Comparison of ENCODE assay signal across 10 mouse cellular contexts in genomic region chr9:109122553-109123085, GRCm38 (mm10). TPM values are rescaled to one million over a fixed set of nuclear protein-coding genes. Genes with fewer than 3 reads are reported as not detected.
DNase-seq lines count a peak whose midpoint lies in the region; ATAC-seq and TF ChIP-seq lines count a peak whose summit lies in the region.
"Had no signal": no experiment of that assay in that cellular context is flagged by ENCODE, and none has a peak within 500 bp of the region (broad histone marks: within the 10 kb centered on the region; RNA-seq: fewer than 3 reads in every experiment).

No protein-coding gene starts in this region.

- peak; percentile 63 for DNase-seq in intestine, embryonic 14.5 days (ENCODE audit: low spot score)
- DNase-seq in B cell, adult 2 months = peak; percentile 61 to 66
- peak; percentile 70 for DNase-seq in MEL (ENCODE audit: low read depth, low spot score)
- peak; percentile 46 for DNase-seq in embryonic facial prominence, embryonic 14.5 days (ENCODE audit: low spot score)
- DNase-seq in right cerebral cortex, postnatal 25 days = no peak
- DNase-seq in left cerebral cortex, postnatal 10 days (ENCODE audit: extremely low spot score in 1 of 2, low spot score in 2 of 2) = no peak

- ATAC-seq in intestine, embryonic 14.5 days (replicated peaks; ENCODE audit: low FRiP score, low TSS enrichment, low read depth) = no peak
- ATAC-seq in intestine, embryonic 15.5 days = no peak
- ATAC-seq in embryonic facial prominence, embryonic 14.5 days (ENCODE audit: low read depth) = no peak
- peak; percentile 79 for ATAC-seq in megakaryocyte progenitor cell, adult 5-6 weeks (replicated peaks; ENCODE audit: poor library complexity)

- no peaks in the 10 kb centered on the region for H3K79me2 ChIP-seq in MEL (ENCODE audit: control insufficient read depth, insufficient read depth, low read length, poor library complexity)

- no peaks in the 10 kb centered on the region for H3K27me3 ChIP-seq in intestine, embryonic 14.5 days (replicated peaks; ENCODE audit: control insufficient read depth, insufficient read depth, low read length)
- H3K27me3 ChIP-seq in intestine, embryonic 15.5 days (replicated peaks) = no peaks in the 10 kb centered on the region
- no peaks in the 10 kb centered on the region; a peak in 1 of 4 replicates for H3K27me3 ChIP-seq in MEL (ENCODE audit: control insufficient read depth in 1 of 2, insufficient read depth in 2 of 2, low read length in 2 of 2)
- no peaks in the 10 kb centered on the region for H3K27me3 ChIP-seq in embryonic facial prominence, embryonic 14.5 days (replicated peaks; ENCODE audit: control insufficient read depth, insufficient read depth, low read length)
- H3K27me3 ChIP-seq: neural tube, embryonic 13.5 days had no signal

- peaks cover 22% of the 10 kb centered on the region for H3K36me3 ChIP-seq in intestine, embryonic 14.5 days (ENCODE audit: control insufficient read depth, insufficient read depth, low read length)
- 0 out of 2 replicates have a peak, but pooled peaks cover 9% of the 10 kb centered on the region for H3K36me3 ChIP-seq in intestine, embryonic 15.5 days
- H3K36me3 ChIP-seq in MEL (ENCODE audit: control insufficient read depth in 1 of 2, insufficient read depth in 2 of 2, low read length in 2 of 2) = peaks cover 0 to 4% of the 10 kb centered on the region in 2 experiments; a peak in 2 of 4 replicates
- H3K36me3 ChIP-seq in embryonic facial prominence, embryonic 14.5 days (ENCODE audit: control insufficient read depth, insufficient read depth, low read length) = peaks cover 14% of the 10 kb centered on the region

- H3K27ac ChIP-seq in intestine, embryonic 14.5 days (ENCODE audit: low read depth) = no peak overlapping the region
- H3K27ac ChIP-seq in intestine, embryonic 15.5 days = no peak overlapping the region
- no peak overlapping the region for H3K27ac ChIP-seq in MEL (ENCODE audit: control insufficient read depth, low read depth, low read length)
- H3K27ac ChIP-seq in embryonic facial prominence, embryonic 14.5 days (replicated peaks; ENCODE audit: low read depth, low read length) = no peak overlapping the region
- H3K27ac ChIP-seq: neural tube, embryonic 13.5 days had no signal

- no peaks in the 10 kb centered on the region for H3K4me1 ChIP-seq in intestine, embryonic 14.5 days (replicated peaks; ENCODE audit: control insufficient read depth, insufficient read depth, low read length)
- no peaks in the 10 kb centered on the region for H3K4me1 ChIP-seq in intestine, embryonic 15.5 days (replicated peaks)
- peaks cover 2 to 14% of the 10 kb centered on the region in 2 experiments; a peak in 3 of 4 replicates for H3K4me1 ChIP-seq in MEL (ENCODE audit: control insufficient read depth in 1 of 2, insufficient read depth in 2 of 2, low read length in 2 of 2)
- no peaks in the 10 kb centered on the region for H3K4me1 ChIP-seq in embryonic facial prominence, embryonic 14.5 days (ENCODE audit: control insufficient read depth, insufficient read depth, low read length)

- TF ChIP-seq EP300 in MEL (IDR thresholded peaks at IDR 0.05; ENCODE audit: low read depth in 1 of 2, low read length in 2 of 2) = no peak

- peak; percentile 11 to 68 (median 43); a peak in 4 of 6 replicates for TF ChIP-seq CTCF in MEL (IDR thresholded peaks at IDR 0.05 in 2 of 3, conservative IDR thresholded peaks at IDR 0.05 in 1 of 3; ENCODE audit: control insufficient read depth in 1 of 3, insufficient read depth in 1 of 3, low read depth in 2 of 3, low read length in 3 of 3, poor library complexity in 1 of 3, severe bottlenecking in 1 of 3)

- no peaks in the 10 kb centered on the region for H3K9me3 ChIP-seq in intestine, embryonic 14.5 days (ENCODE audit: control insufficient read depth, low read length)
- H3K9me3 ChIP-seq in intestine, embryonic 15.5 days = no peaks in the 10 kb centered on the region
- H3K9me3 ChIP-seq in MEL (replicated peaks; ENCODE audit: insufficient read depth, low read length) = no peaks in the 10 kb centered on the region
- no peaks in the 10 kb centered on the region for H3K9me3 ChIP-seq in embryonic facial prominence, embryonic 14.5 days (ENCODE audit: control insufficient read depth, low read length)
- H3K9me3 ChIP-seq: neural tube, embryonic 13.5 days had no signal

- 47% methylated on average over 2 of the region's 2 CpGs for WGBS in intestine, embryonic 14.5 days
- WGBS in intestine, embryonic 15.5 days = 48% methylated on average over 2 of the region's 2 CpGs
- 44% methylated on average over 2 of the region's 2 CpGs for WGBS in embryonic facial prominence, embryonic 14.5 days

- no peak for TF ChIP-seq POLR2A in MEL (IDR thresholded peaks at IDR 0.05; ENCODE audit: control insufficient read depth in 1 of 2, insufficient read depth in 1 of 2, low read depth in 1 of 2, low read length in 2 of 2, poor library complexity in 1 of 2)

- H3K9ac ChIP-seq in intestine, embryonic 14.5 days (ENCODE audit: low read length) = no peak overlapping the region
- H3K9ac ChIP-seq in intestine, embryonic 15.5 days = no peak overlapping the region
- no peak overlapping the region for H3K9ac ChIP-seq in MEL (ENCODE audit: control insufficient read depth, low read depth, low read length, poor library complexity, severe bottlenecking)
- H3K9ac ChIP-seq in embryonic facial prominence, embryonic 14.5 days (ENCODE audit: low read depth, low read length) = no peak overlapping the region

- no peak overlapping the region for H3K4me3 ChIP-seq in intestine, embryonic 14.5 days (ENCODE audit: low read depth, low read length)
- H3K4me3 ChIP-seq in intestine, embryonic 15.5 days (replicated peaks) = no peak overlapping the region
- no peak overlapping the region for H3K4me3 ChIP-seq in MEL (ENCODE audit: control insufficient read depth in 1 of 2, insufficient read depth in 1 of 2, low read depth in 2 of 2, low read length in 2 of 2)
- H3K4me3 ChIP-seq in embryonic facial prominence, embryonic 14.5 days (ENCODE audit: low read depth, low read length) = no peak overlapping the region
- H3K4me3 ChIP-seq: neural tube, embryonic 13.5 days had no signal

- no peak overlapping the region for H3K4me2 ChIP-seq in intestine, embryonic 14.5 days (ENCODE audit: low read length)
- no peak overlapping the region for H3K4me2 ChIP-seq in intestine, embryonic 15.5 days (replicated peaks)
- H3K4me2 ChIP-seq in embryonic facial prominence, embryonic 14.5 days (ENCODE audit: low read depth, low read length) = no peak overlapping the region
- H3K4me2 ChIP-seq: neural tube, embryonic 13.5 days had no signal

- intact Hi-C loops in left cerebral cortex, postnatal 10 days (cut with DNase I) = loop anchor here (5.0 to 10.0 kb wide), 2 partner anchors 120 to 742 kb away; no protein-coding TSS in a partner anchor

- peak; percentile 67 for TF ChIP-seq RAD21 in MEL (IDR thresholded peaks at IDR 0.05; ENCODE audit: low read depth, low read length)

RNA-seq across cellular contexts. Expression of gene Plxnb1, which starts 27.4 kb away (rescaled TPM):
- 10.8 and 11.7 TPM in 2 replicates for polyA plus RNA-seq in intestine, embryonic 14.5 days (2014; fragmentation: Nextera tagmentation; extraction: Ambion mirVana)
- 7.1 TPM in 2 replicates for polyA plus RNA-seq in intestine, embryonic 15.5 days (2015; fragmentation: Nextera tagmentation; extraction: Ambion mirVana)
- total RNA-seq in MEL (2012; rRNA removed) = not detected in 2 replicates
- under 1 TPM in 1 of 2 experiments, not detected in 1; 0.07 TPM for polyA plus RNA-seq in MEL (2012; ENCODE audit: insufficient read depth in 1 of 2, insufficient read length in 2 of 2, low read depth in 1 of 2, low replicate concordance in 2 of 2, missing spikeins in 1 of 2)
- 9.1 and 9.7 TPM in 2 replicates for polyA plus RNA-seq in embryonic facial prominence, embryonic 14.5 days (2014; fragmentation: Nextera tagmentation; extraction: Ambion mirVana)
- total RNA-seq in megakaryocyte progenitor cell, adult 5-6 weeks (2015) = not detected in 2 replicates
- not detected in 2 replicates for total RNA-seq in megakaryocyte progenitor cell, adult 5-6 weeks (2017)
- total RNA-seq in left cerebral cortex, postnatal 10 days (2021) = 10 to 100 TPM; 56.9 to 65.2 TPM

RNA-seq across cellular contexts. Expression of gene Fbxw21, which starts 39.2 kb away (rescaled TPM):
- polyA plus RNA-seq in intestine, embryonic 14.5 days (2014; fragmentation: Nextera tagmentation; extraction: Ambion mirVana) = not detected in 2 replicates
- not detected in 2 replicates for polyA plus RNA-seq in intestine, embryonic 15.5 days (2015; fragmentation: Nextera tagmentation; extraction: Ambion mirVana)
- total RNA-seq in MEL (2012; rRNA removed) = not detected in 2 replicates
- not detected for polyA plus RNA-seq in MEL (2012; ENCODE audit: insufficient read depth in 1 of 2, insufficient read length in 2 of 2, low read depth in 1 of 2, low replicate concordance in 2 of 2, missing spikeins in 1 of 2)
- not detected in 2 replicates for polyA plus RNA-seq in embryonic facial prominence, embryonic 14.5 days (2014; fragmentation: Nextera tagmentation; extraction: Ambion mirVana)
- total RNA-seq in megakaryocyte progenitor cell, adult 5-6 weeks (2015) = not detected in 2 replicates
- total RNA-seq in megakaryocyte progenitor cell, adult 5-6 weeks (2017) = not detected in 2 replicates
- total RNA-seq in left cerebral cortex, postnatal 10 days (2021) = not detected
- total RNA-seq: layer of hippocampus, postnatal 14 days had no signal
- polyA plus RNA-seq: neural tube, embryonic 13.5 days had no signal

RNA-seq across cellular contexts. Expression of gene Tma7, which starts 40.2 kb away (rescaled TPM):
- 682 and 702 TPM in 2 replicates for polyA plus RNA-seq in intestine, embryonic 14.5 days (2014; fragmentation: Nextera tagmentation; extraction: Ambion mirVana)
- polyA plus RNA-seq in intestine, embryonic 15.5 days (2015; fragmentation: Nextera tagmentation; extraction: Ambion mirVana) = 619 and 707 TPM in 2 replicates
- total RNA-seq in MEL (2012; rRNA removed) = 346 and 400 TPM in 2 replicates
- 100 to 1,000 TPM in 1 of 2 experiments, not detected in 1; 366 TPM for polyA plus RNA-seq in MEL (2012; ENCODE audit: insufficient read depth in 1 of 2, insufficient read length in 2 of 2, low read depth in 1 of 2, low replicate concordance in 2 of 2, missing spikeins in 1 of 2)
- 612 and 655 TPM in 2 replicates for polyA plus RNA-seq in embryonic facial prominence, embryonic 14.5 days (2014; fragmentation: Nextera tagmentation; extraction: Ambion mirVana)
- total RNA-seq in megakaryocyte progenitor cell, adult 5-6 weeks (2015) = 411 and 433 TPM in 2 replicates
- 121 and 130 TPM in 2 replicates for total RNA-seq in megakaryocyte progenitor cell, adult 5-6 weeks (2017)
- total RNA-seq in left cerebral cortex, postnatal 10 days (2021) = 100 to 1,000 TPM; 384 to 385 TPM

RNA-seq across cellular contexts. Expression of gene Ccdc51, which starts 40.3 kb away (rescaled TPM):
- polyA plus RNA-seq in intestine, embryonic 14.5 days (2014; fragmentation: Nextera tagmentation; extraction: Ambion mirVana) = 12.9 and 14.5 TPM in 2 replicates
- polyA plus RNA-seq in intestine, embryonic 15.5 days (2015; fragmentation: Nextera tagmentation; extraction: Ambion mirVana) = 16.1 and 17.2 TPM in 2 replicates
- 26.8 and 28.4 TPM in 2 replicates for total RNA-seq in MEL (2012; rRNA removed)
- 10 to 100 TPM in 1 of 2 experiments, not detected in 1; 15.1 TPM for polyA plus RNA-seq in MEL (2012; ENCODE audit: insufficient read depth in 1 of 2, insufficient read length in 2 of 2, low read depth in 1 of 2, low replicate concordance in 2 of 2, missing spikeins in 1 of 2)
- polyA plus RNA-seq in embryonic facial prominence, embryonic 14.5 days (2014; fragmentation: Nextera tagmentation; extraction: Ambion mirVana) = 11.4 and 11.6 TPM in 2 replicates
- total RNA-seq in megakaryocyte progenitor cell, adult 5-6 weeks (2015) = 5.8 and 8.6 TPM in 2 replicates
- 14.6 and 15.2 TPM in 2 replicates for total RNA-seq in megakaryocyte progenitor cell, adult 5-6 weeks (2017)
- 1 to 10 TPM; 6.4 TPM for total RNA-seq in left cerebral cortex, postnatal 10 days (2021)

RNA-seq across cellular contexts. Expression of gene Atrip, which starts 48.7 kb away (rescaled TPM):
- 27.7 and 28.2 TPM in 2 replicates for polyA plus RNA-seq in intestine, embryonic 14.5 days (2014; fragmentation: Nextera tagmentation; extraction: Ambion mirVana)
- 21.3 and 22.4 TPM in 2 replicates for polyA plus RNA-seq in intestine, embryonic 15.5 days (2015; fragmentation: Nextera tagmentation; extraction: Ambion mirVana)
- total RNA-seq in MEL (2012; rRNA removed) = 18.0 and 18.4 TPM in 2 replicates
- polyA plus RNA-seq in MEL (2012; ENCODE audit: insufficient read depth in 1 of 2, insufficient read length in 2 of 2, low read depth in 1 of 2, low replicate concordance in 2 of 2, missing spikeins in 1 of 2) = 10 to 100 TPM in 1 of 2 experiments, not detected in 1; 35.3 TPM
- polyA plus RNA-seq in embryonic facial prominence, embryonic 14.5 days (2014; fragmentation: Nextera tagmentation; extraction: Ambion mirVana) = 19.5 and 25.0 TPM in 2 replicates
- 13.3 and 17.6 TPM in 2 replicates for total RNA-seq in megakaryocyte progenitor cell, adult 5-6 weeks (2015)
- 15.3 and 20.1 TPM in 2 replicates for total RNA-seq in megakaryocyte progenitor cell, adult 5-6 weeks (2017)
- 10 to 100 TPM; 24.4 to 29.0 TPM for total RNA-seq in left cerebral cortex, postnatal 10 days (2021)

Comparison
In these comparisons a context has a peak if more than half of its experiments do, and no peak if none do; other contexts are left out.
1. DNase-seq: peak in intestine, embryonic 14.5 days (single experiment), B cell, adult 2 months (2 of 2), MEL (single experiment) and embryonic facial prominence, embryonic 14.5 days (single experiment); none in right cerebral cortex, postnatal 25 days (single experiment) and left cerebral cortex, postnatal 10 days (0 of 2).